Mouse (Mus musculus) T-helper 2 cell (primary cell): ENCODE measurements around the gene Olfr293.

Experiments
- in situ Hi-C: fragments of 300-600 bp; cut with MboI, MseI; formaldehyde crosslinking; loops from one replicate; pipeline ENCODE4 v1.15.1; 2025; ENCODE audit warnings: high pct_unique_total_duplicates

The Olfr293 gene

DNA sequence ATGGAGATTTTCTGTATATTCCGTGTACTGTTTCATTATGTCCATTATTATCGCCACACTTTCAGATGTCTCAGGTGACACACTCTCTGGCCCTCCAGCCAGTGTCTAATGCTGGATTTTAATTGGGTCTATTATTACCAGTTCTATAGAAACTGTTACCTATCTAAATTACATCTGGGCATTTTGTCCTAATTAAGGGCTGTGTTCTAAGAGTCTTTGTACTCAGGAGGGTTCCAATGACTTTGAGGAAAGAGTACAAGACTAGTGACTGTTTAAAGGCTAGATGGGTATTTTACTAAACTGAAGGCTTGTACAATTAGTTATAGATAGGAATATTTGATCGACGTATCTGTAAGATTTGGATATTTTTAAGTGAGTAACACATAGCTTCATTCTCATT is at the start of gene Olfr293:
Gene Olfr293, plus strand, starts transcription at position 301 of the 400 bp plus-strand sequence.
- in situ Hi-C loops: no loop called here

DNA sequence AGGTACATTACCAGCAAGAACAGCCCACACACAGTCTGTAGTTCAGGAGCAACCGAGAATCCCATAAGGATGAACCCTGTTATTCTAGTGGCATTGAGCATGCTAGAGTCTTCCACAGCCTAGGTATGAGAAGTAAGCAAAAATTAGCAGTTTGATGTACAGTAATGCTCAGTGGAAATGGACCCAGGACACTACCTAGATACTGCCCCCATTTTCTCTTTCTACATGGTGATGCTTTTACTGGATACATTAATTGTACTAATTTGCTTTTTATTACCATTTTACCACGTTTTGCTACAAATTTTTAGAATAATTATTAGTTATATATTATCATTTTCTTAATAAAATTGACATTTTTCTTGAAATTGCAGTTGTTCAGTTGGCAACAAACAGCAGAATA is 32.3 kb upstream of the Olfr293 start, which contains the start of gene Olfr294:
Gene Olfr294, minus strand, starts transcription at position 101 of the 400 bp plus-strand sequence.
- in situ Hi-C loops: no loop called here

DNA sequence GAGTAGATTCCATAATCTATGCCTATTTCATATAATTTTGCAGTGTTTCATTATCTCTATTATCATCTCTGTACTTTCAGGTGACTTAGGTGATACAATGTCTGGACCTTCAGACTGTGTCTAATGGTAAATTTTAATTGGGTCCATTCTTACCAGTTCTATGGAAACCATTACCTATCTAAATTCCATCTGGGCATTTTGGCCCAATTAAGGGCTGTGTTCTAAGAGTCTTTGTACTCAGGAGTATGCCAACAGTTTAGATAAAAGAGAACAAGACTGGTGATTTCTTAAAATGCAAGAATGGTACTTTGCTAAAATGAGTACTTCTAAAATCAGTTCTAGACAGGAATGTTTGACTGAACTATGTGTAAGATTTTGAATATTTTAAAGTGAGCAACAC is 39.2 kb downstream of the Olfr293 start, which contains the start of gene Olfr292:
Gene Olfr292, plus strand, starts transcription at position 301 of the 400 bp plus-strand sequence.
- in situ Hi-C loops: no loop called here
